Mouse (Mus musculus): Measurements from ENCODE around the gene Nfib.

The Nfib gene

GRCm38 (mm10) chr4:82509771-82510170 lies 195.8 kb downstream of the Nfib start:
- DNase-seq = no peak

- no peak for DNase-seq
Observed at GRCm38 (mm10) chr4:82509166-82509767, 196.3 kb downstream of the Nfib start.

GRCm38 (mm10) chr4:82508281-82508687 lies 197.3 kb downstream of the Nfib start:
- peak; percentile 36 to 56 for DNase-seq

- peak; percentile 34 to 47 for DNase-seq
Observed at GRCm38 (mm10) chr4:82507541-82508280, 197.8 kb downstream of the Nfib start.

- DNase-seq = peak; percentile 73 to 85
Observed at GRCm38 (mm10) chr4:82506731-82507331, 198.7 kb downstream of the Nfib start.

GRCm38 (mm10) chr4:82506081-82506730 lies 199.3 kb downstream of the Nfib start:
- DNase-seq = peak; percentile 91 to 94

- peak; percentile 80 to 88 for DNase-seq
Observed at GRCm38 (mm10) chr4:82505121-82506031, 200.2 kb downstream of the Nfib start.

GRCm38 (mm10) chr4:82504284-82505120 lies 201.0 kb downstream of the Nfib start:
- DNase-seq = peak; percentile 67 to 76

- no peak for DNase-seq
Observed at GRCm38 (mm10) chr4:82504015-82504283, 201.6 kb downstream of the Nfib start.

GRCm38 (mm10) chr4:82503274-82504014 lies 202.1 kb downstream of the Nfib start:
- DNase-seq = no peak

GRCm38 (mm10) chr4:82502611-82503010 lies 202.9 kb downstream of the Nfib start:
- DNase-seq = no peak

- DNase-seq = no peak
Observed at GRCm38 (mm10) chr4:82502012-82502411, 203.5 kb downstream of the Nfib start.

- no peak for DNase-seq
Observed at GRCm38 (mm10) chr4:82500578-82501098, 204.9 kb downstream of the Nfib start.

- no peak for DNase-seq
Observed at GRCm38 (mm10) chr4:82499725-82500577, 205.6 kb downstream of the Nfib start.

- no peak for DNase-seq
Observed at GRCm38 (mm10) chr4:82499238-82499637, 206.3 kb downstream of the Nfib start.

- no peak for DNase-seq
Observed at GRCm38 (mm10) chr4:82497671-82498631, 207.6 kb downstream of the Nfib start.

GRCm38 (mm10) chr4:82497141-82497566 lies 208.4 kb downstream of the Nfib start:
- DNase-seq = no peak

- DNase-seq = no peak
Observed at GRCm38 (mm10) chr4:82496383-82496782, 209.2 kb downstream of the Nfib start.

All from kidney, postnatal 4 days (tissue).